Mouse (Mus musculus) heart, adult 18-20 months (tissue): Measurements from ENCODE around the gene Apoc1. TPM values are rescaled to one million over a fixed set of nuclear protein-coding genes. Genes with fewer than 3 reads are reported as not detected.

Source experiments
- total RNA-seq, 2 experiments: library from RNA; stranded (reverse); gene quantifications; 2 replicates each; pipeline ENCODE4 v1.2.3; 2021

The Apoc1 gene
- total RNA-seq, 2 experiments from 2014 or later = 0.57 to 19.5 TPM

Other genes with a start within 250 kb of the Apoc1 start
- gene Mark4, start 233.8 kb downstream of the Apoc1 start, total RNA-seq = 10 to 100 TPM; 21.3 to 22.1 TPM
- gene Exoc3l2, start 229.3 kb downstream of the Apoc1 start, total RNA-seq = 1 to 10 TPM in 1 of 2 experiments, under 1 TPM in 1; 0.77 to 1.1 TPM
- 1 to 10 TPM; 2.7 to 2.8 TPM for gene Bloc1s3, start 184.3 kb downstream of the Apoc1 start, total RNA-seq
- gene Trappc6a, start 184.3 kb downstream of the Apoc1 start, total RNA-seq = 10 to 100 TPM; 44.3 to 45.3 TPM
- under 1 TPM in 1 of 2 experiments, not detected in 1; 0.18 TPM for gene Nkpd1, start 174.8 kb downstream of the Apoc1 start, total RNA-seq
- gene Ppp1r37, start 129.6 kb downstream of the Apoc1 start, total RNA-seq = 10 to 100 TPM; 61.1 to 63.1 TPM
- gene Zfp296, start 115.4 kb downstream of the Apoc1 start, total RNA-seq = under 1 TPM; 0.35 to 0.49 TPM
- 10 to 100 TPM; 52.1 to 55.0 TPM for gene Gemin7, start 115.1 kb downstream of the Apoc1 start, total RNA-seq
- gene Clasrp, start 88.2 kb downstream of the Apoc1 start, total RNA-seq = 10 to 100 TPM; 10.5 to 15.6 TPM
- 1 to 10 TPM; 9.0 to 9.2 TPM for gene Relb, start 63.2 kb downstream of the Apoc1 start, total RNA-seq
- 10 to 100 TPM; 77.3 to 85.5 TPM for gene Clptm1, start 27.6 kb downstream of the Apoc1 start, total RNA-seq
- gene Apoc2, start 14.7 kb downstream of the Apoc1 start, total RNA-seq = under 1 TPM in 1 of 2 experiments, not detected in 1; 0.75 TPM
- not detected for gene Gm44805, start 11.2 kb downstream of the Apoc1 start, total RNA-seq
- not detected for gene Apoc4, start 11.2 kb downstream of the Apoc1 start, total RNA-seq
- gene Apoe, start 6.5 kb upstream of the Apoc1 start, total RNA-seq = 100 to 1,000 TPM; 270 to 319 TPM
- gene Tomm40, start 22.8 kb upstream of the Apoc1 start, total RNA-seq = 100 to 1,000 TPM in 1 of 2 experiments, 10 to 100 TPM in 1; 98.9 to 110 TPM
- 10 to 100 TPM; 28.5 to 30.0 TPM for gene Nectin2, start 57.8 kb upstream of the Apoc1 start, total RNA-seq
- 100 to 1,000 TPM; 192 to 199 TPM for gene Bcam, start 78.4 kb upstream of the Apoc1 start, total RNA-seq
- under 1 TPM; 0.35 to 0.75 TPM for gene Cblc, start 104.1 kb upstream of the Apoc1 start, total RNA-seq
- gene Bcl3, start 130.1 kb upstream of the Apoc1 start, total RNA-seq = 1 to 10 TPM; 2.9 to 3.7 TPM
- gene Gm19345, start 159.3 kb upstream of the Apoc1 start, total RNA-seq = not detected
- not detected for gene Ceacam16, start 168.6 kb upstream of the Apoc1 start, total RNA-seq
- gene Ceacam19, start 195.3 kb upstream of the Apoc1 start, total RNA-seq = not detected
- gene Pvr, start 228.5 kb upstream of the Apoc1 start, total RNA-seq = 10 to 100 TPM; 18.5 to 19.5 TPM